Mouse (Mus musculus) midbrain, embryonic 15.5 days (tissue): ENCODE results near the gene Cdh4. TPM values are rescaled to one million over a fixed set of nuclear protein-coding genes. Genes with fewer than 3 reads are reported as not detected.
A peak's percentile ranks its signal among the peaks of the same experiment; 100 is the strongest.

Source experiments
- ATAC-seq: fragments of 200-750 bp; cut with Nextera tagmentation; replicated peaks from 2 replicates; pipeline ENCODE4 v1.8.0; 2017; ENCODE audit warnings: moderate TSS enrichment
- H3K27ac ChIP-seq: fragments of 300-500 bp; sonication (generic); 2 replicates; pipeline ENCODE4 v1.5.1; 2015; ENCODE audit warnings: mild to moderate bottlenecking, inconsistent platforms
- H3K27me3 ChIP-seq: fragments of 300-500 bp; sonication (generic); replicated peaks from 2 replicates; pipeline ENCODE4 v1.6.1; 2015; ENCODE audit warnings: inconsistent platforms
- H3K36me3 ChIP-seq: fragments of 300-500 bp; sonication (generic); replicated peaks from 2 replicates; pipeline ENCODE4 v1.6.1; 2015; ENCODE audit warnings: inconsistent platforms
- H3K4me1 ChIP-seq: fragments of 300-500 bp; sonication (generic); 2 replicates; pipeline ENCODE4 v1.6.1; 2015; ENCODE audit warnings: inconsistent platforms
- H3K4me2 ChIP-seq: fragments of 300-500 bp; sonication (generic); 2 replicates; pipeline ENCODE4 v1.6.1; 2015; ENCODE audit warnings: inconsistent platforms, mild to moderate bottlenecking, moderate library complexity
- H3K4me3 ChIP-seq: fragments of 300-500 bp; sonication (generic); 2 replicates; pipeline ENCODE4 v1.5.1; 2015; ENCODE audit warnings: mild to moderate bottlenecking, inconsistent platforms
- H3K9ac ChIP-seq: fragments of 300-500 bp; sonication (generic); 2 replicates; pipeline ENCODE4 v1.6.1; 2015; ENCODE audit warnings: mild to moderate bottlenecking, inconsistent platforms
- H3K9me3 ChIP-seq: fragments of 300-500 bp; sonication (generic); 2 replicates; pipeline ENCODE4 v1.6.1; 2016; ENCODE audit warnings: inconsistent platforms
- WGBS: fragments of 180-500 bp; shearing (Covaris S2); methylation state at CpG from one replicate; pipeline ENCODE4 v1.1.7; 2015; ENCODE audit warnings: mixed read lengths; 5-methylcytosine and 5-hydroxymethylcytosine counted together
- polyA plus RNA-seq: library from polyadenylated mRNA; unstranded; fragments of >200 nt; fragmentation: Nextera tagmentation; extraction: Ambion mirVana; gene quantifications from 2 replicates; pipeline ENCODE4 v1.2.1, GENCODE M21; 2015

The Cdh4 gene
- polyA plus RNA-seq, 1 experiment from 2014 or later = 63.9 TPM

DNA sequence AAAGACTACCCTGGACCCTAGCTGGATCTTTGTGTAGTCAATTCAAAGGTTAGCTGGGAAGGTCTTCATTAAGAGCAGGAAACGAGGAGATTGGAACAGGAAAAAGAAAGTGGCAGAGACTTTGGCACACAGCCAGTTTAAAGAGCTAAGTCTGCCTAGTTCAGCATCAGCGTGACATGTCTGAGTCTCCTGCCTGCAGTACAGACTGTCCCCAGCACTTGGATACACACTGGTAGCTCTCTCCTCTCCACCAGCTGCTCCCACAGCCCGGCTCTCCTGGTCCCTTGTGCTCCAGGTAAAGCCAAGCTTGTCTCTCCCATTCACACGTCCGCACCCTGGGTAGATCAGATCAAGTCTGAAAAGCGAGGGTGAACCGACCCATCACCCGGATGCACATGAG is 255.4 kb downstream of the Cdh4 start:
- no peaks in the 10 kb centered on the region for H3K27me3 ChIP-seq
- H3K36me3 ChIP-seq = no peaks in the 10 kb centered on the region
- H3K9ac ChIP-seq = no peak overlapping the region
- WGBS = 79% methylated on average over 8 of the region's 8 CpGs
- H3K27ac ChIP-seq = no peak overlapping the region
- no peak overlapping the region for H3K4me2 ChIP-seq
- no peak overlapping the region for H3K4me3 ChIP-seq
- no peak for ATAC-seq
- H3K9me3 ChIP-seq = no peaks in the 10 kb centered on the region
- H3K4me1 ChIP-seq = peaks cover 34% of the 10 kb centered on the region

DNA sequence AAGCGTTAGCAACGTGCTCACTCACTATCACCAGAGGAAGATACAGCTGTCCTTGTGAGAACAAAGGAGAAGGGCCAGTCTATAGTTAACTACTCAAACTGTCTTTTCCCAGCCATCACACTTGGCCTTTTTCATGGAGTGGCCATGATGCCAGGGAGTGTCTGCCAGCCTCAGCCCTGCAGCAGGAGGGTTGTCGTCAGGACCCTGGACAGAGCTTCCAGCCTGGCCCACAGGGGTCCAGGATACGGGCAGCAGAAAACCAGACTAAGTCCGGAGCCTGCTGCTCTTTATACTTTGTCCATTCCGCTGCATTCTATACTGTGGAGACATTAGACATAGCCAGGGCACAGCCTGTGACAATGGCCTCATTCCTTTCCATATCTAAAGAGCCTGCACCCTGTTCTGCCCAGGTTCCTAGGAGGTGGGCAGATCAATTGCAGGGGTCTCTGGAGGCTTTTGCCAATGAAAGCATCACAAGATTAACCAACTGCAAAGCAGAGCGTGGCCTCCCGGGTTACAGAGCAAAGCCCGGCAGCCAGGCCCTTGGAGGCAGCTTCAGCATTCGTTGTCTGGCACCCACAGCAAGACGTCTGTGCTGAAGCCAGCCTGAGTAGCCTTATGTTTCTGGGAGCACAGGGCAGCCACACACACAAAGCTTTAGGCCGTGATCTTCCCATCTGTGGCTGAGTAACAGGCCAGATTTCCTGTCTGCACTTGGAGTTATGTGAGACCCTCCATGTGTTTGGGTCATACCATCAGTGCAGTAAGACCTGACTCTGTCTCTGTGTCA is 256.2 kb downstream of the Cdh4 start:
- no peak overlapping the region for H3K27ac ChIP-seq
- peaks cover 34% of the 10 kb centered on the region for H3K4me1 ChIP-seq
- 39% methylated on average over 12 of the region's 12 CpGs for WGBS
- no peaks in the 10 kb centered on the region for H3K36me3 ChIP-seq
- no peak overlapping the region for H3K4me3 ChIP-seq
- no peak for ATAC-seq
- H3K9ac ChIP-seq = no peak overlapping the region
- H3K9me3 ChIP-seq = no peaks in the 10 kb centered on the region
- H3K4me2 ChIP-seq = no peak overlapping the region
- no peaks in the 10 kb centered on the region for H3K27me3 ChIP-seq

DNA sequence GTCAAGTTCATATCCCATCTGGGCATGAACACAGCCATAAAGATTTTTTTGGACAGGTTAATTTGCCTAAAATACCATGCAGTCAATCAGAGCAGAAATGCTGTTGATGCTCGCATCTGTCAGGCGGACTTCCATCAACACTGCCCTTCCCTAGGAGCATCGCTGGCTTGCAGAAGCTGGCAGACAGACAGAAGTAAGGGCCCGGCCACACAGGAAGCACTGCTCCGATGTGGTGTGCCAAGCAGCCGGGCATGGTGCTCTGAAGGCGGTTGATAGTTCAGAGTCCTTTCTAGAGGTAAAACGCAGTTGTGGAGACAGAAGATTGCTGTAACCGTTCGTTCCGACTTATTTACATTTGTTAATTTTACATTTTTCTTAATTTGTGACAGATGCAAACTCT is 262.8 kb downstream of the Cdh4 start:
- no peak overlapping the region for H3K27ac ChIP-seq
- no peaks in the 10 kb centered on the region for H3K27me3 ChIP-seq
- no peak overlapping the region for H3K9ac ChIP-seq
- 82% methylated on average over 11 of the region's 11 CpGs for WGBS
- no peaks in the 10 kb centered on the region for H3K36me3 ChIP-seq
- peaks cover 23% of the 10 kb centered on the region for H3K4me1 ChIP-seq
- ATAC-seq = no peak
- no peaks in the 10 kb centered on the region for H3K9me3 ChIP-seq
- no peak overlapping the region for H3K4me2 ChIP-seq
- H3K4me3 ChIP-seq = no peak overlapping the region

DNA sequence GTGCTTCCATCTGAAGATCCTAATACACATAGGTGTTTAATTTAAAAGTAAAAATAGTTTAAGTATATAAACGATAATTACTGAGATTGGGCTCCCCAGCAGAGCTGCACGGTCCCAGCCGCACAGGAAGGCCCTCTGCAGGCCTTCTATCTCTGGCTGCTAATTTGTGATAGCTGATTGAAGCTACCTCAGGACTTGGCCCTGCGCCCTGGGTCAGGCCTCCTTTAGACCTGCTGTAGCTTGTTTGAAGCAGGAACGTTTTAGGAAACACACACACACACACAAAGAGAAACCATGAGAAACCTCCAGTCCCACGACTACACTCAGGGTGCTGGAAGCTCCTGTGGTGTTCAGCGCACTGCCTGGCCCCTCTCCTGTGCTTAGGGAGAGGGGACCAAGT is 263.2 kb downstream of the Cdh4 start:
- Histone ChIP-seq H3K9me3 (no peaks in the 10 kb centered on the region), H3K27me3 (no peaks in the 10 kb centered on the region), H3K4me2 (no peak overlapping the region), H3K9ac (no peak overlapping the region), H3K27ac (no peak overlapping the region), H3K4me1 (peaks cover 26% of the 10 kb centered on the region), H3K36me3 (no peaks in the 10 kb centered on the region), H3K4me3 (no peak overlapping the region)
- 79% methylated on average over 7 of the region's 7 CpGs for WGBS
- ATAC-seq = no peak

DNA sequence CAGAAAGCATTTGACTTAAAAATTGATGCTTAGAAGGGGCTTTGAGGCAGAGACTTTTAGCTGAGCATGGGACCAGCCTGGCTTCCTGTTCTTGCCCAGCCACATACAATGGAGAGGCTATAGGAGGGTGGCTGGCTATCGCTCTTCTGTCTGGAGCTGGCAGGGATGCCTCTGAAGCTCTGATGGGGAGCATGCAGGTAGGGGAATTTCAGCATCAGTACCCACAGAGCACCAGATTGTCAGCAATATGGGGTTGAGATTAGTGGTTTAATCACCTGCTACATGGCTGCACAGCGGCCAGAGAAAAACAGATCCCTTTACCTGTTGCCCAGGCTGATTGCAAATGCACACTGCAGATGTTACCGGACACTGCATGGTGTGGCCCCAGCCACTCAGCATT is 264.4 kb downstream of the Cdh4 start:
- no peak overlapping the region for H3K9ac ChIP-seq
- H3K27ac ChIP-seq = no peak overlapping the region
- no peaks in the 10 kb centered on the region for H3K36me3 ChIP-seq
- H3K4me2 ChIP-seq = no peak overlapping the region
- WGBS = 90% methylated on average over 3 of the region's 3 CpGs
- H3K4me1 ChIP-seq = peaks cover 21% of the 10 kb centered on the region
- no peaks in the 10 kb centered on the region for H3K9me3 ChIP-seq
- H3K4me3 ChIP-seq = no peak overlapping the region
- H3K27me3 ChIP-seq = no peaks in the 10 kb centered on the region
- ATAC-seq = no peak

DNA sequence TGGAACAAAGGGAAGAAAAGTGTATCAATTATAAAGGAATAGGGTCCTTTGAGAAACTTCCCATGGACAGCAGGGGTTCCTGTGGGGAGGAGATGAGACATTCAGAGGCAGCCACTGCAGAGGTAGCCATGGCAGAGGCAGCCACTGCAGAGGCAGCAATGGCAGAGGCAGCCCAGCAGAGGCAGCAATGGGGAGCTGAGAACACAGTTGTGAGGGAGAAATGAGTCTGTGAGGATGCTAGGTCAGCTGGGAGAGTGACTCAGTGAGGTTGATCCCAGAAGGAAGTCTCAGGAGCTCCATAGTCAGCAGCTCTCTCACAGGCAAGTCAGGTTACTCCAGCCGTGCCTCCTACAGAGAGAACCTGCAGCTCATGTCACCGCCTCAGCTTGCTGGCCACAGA is 266.9 kb downstream of the Cdh4 start:
- H3K27ac ChIP-seq = no peak overlapping the region
- ATAC-seq = no peak
- no peaks in the 10 kb centered on the region for H3K27me3 ChIP-seq
- no peak overlapping the region for H3K4me2 ChIP-seq
- H3K4me3 ChIP-seq = no peak overlapping the region
- H3K9me3 ChIP-seq = no peaks in the 10 kb centered on the region
- H3K9ac ChIP-seq = no peak overlapping the region
- WGBS = 82% methylated on average over 2 of the region's 2 CpGs
- H3K36me3 ChIP-seq = no peaks in the 10 kb centered on the region
- peaks cover 37% of the 10 kb centered on the region for H3K4me1 ChIP-seq

DNA sequence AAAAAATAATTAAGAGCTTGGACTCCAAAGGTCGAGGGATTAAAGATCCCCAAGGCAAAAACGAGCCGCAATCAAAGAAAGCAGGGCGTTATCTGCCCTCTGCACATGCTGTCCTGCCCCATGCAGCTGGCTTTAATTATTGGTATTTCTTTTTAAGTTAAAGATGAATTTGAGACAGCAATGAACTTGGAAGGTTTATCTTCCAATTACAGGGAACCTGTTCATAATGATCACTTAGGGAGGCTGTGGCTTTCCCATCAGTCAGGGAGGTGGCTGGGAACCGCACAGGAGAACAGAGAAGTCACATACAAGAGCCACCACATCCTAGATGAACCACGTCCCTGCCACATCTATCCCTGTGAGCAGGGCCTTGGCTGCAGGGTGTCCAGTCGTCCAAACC is 270.5 kb downstream of the Cdh4 start:
- Histone ChIP-seq H3K9ac (no peak overlapping the region), H3K4me3 (no peak overlapping the region), H3K4me1 (peaks cover 32% of the 10 kb centered on the region), H3K9me3 (no peaks in the 10 kb centered on the region), H3K27ac (peak overlapping the region; percentile 39), H3K27me3 (no peaks in the 10 kb centered on the region), H3K4me2 (no peak overlapping the region), H3K36me3 (no peaks in the 10 kb centered on the region)
- 51% methylated on average over 7 of the region's 7 CpGs for WGBS
- ATAC-seq = peak; percentile 35; the same call in 1 of the 2 replicates

DNA sequence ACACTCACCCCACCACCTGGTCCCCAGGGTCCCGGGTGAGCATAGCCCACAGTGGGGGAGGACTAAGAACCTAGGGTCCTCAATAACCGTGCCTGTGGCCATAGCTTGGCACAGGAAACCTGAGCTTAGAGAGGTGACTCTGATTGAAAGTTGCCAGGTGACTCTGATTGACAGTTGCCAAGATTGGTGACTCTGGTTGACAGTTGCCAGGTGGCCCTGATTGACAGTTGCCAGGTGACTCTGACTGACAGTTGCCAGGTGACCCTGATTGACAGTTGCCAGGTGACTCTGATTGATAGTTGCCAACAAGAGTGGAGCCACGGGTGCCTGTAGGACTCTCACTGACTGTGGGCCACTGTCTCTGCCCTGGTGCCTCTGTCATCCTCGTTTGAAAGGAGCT is 271.1 kb downstream of the Cdh4 start:
- no peak overlapping the region for H3K4me2 ChIP-seq
- ATAC-seq = no peak
- H3K9me3 ChIP-seq = no peaks in the 10 kb centered on the region
- no peak overlapping the region for H3K9ac ChIP-seq
- H3K4me3 ChIP-seq = no peak overlapping the region
- peaks cover 32% of the 10 kb centered on the region for H3K4me1 ChIP-seq
- no peaks in the 10 kb centered on the region for H3K27me3 ChIP-seq
- peak overlapping the region; percentile 39; the same call in 1 of the 2 replicates for H3K27ac ChIP-seq
- H3K36me3 ChIP-seq = no peaks in the 10 kb centered on the region
- WGBS = 78% methylated on average over 4 of the region's 4 CpGs

DNA sequence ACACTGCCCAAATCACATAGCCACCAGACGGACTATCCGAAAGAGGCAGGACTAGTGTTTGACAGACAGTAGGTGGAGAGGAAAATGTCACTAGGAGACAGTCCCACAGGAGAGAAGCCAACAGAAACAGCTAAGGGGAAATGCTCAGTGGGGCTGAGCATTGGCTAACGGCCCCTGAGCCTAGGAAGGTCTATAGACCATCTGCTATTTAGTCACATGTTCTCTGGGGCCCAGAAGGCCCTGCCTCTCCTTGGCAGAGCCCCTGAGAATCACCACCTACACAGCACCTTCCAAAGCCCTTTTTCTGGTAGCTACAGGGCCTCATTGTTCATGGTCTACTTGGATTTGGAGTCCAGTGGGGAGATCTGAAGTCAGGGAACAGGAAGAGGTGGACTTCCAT is 271.9 kb downstream of the Cdh4 start:
- no peak for ATAC-seq
- Histone ChIP-seq H3K4me3 (no peak overlapping the region), H3K9ac (no peak overlapping the region), H3K36me3 (no peaks in the 10 kb centered on the region), H3K27ac (no peak overlapping the region), H3K4me1 (peaks cover 32% of the 10 kb centered on the region), H3K9me3 (no peaks in the 10 kb centered on the region), H3K4me2 (no peak overlapping the region), H3K27me3 (no peaks in the 10 kb centered on the region)
- WGBS = 85% methylated on average over 3 of the region's 3 CpGs

DNA sequence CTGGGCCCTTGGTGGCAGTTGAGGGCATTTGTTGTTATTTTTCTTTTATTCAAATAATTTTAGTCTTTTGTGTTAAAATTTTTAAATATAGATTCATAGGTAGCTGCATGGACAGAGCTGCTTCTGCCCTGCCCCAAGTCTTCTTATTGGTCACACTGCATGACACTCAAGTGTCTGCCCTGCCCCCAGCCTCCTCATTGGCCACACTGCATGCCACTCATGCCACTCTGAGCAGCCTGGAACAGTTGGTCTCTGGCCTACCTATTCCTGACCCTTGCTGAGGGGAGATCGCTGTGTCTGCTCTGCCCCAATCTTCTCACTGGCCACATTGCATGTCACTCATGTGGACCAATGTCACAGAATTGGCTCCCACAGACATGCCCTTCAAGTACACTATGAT is 273.1 kb downstream of the Cdh4 start:
- no peak overlapping the region for H3K9ac ChIP-seq
- no peak overlapping the region for H3K4me2 ChIP-seq
- 92% methylated on average over 1 of the region's 1 CpGs for WGBS
- H3K4me3 ChIP-seq = no peak overlapping the region
- no peaks in the 10 kb centered on the region for H3K9me3 ChIP-seq
- H3K36me3 ChIP-seq = no peaks in the 10 kb centered on the region
- H3K27ac ChIP-seq = no peak overlapping the region
- no peaks in the 10 kb centered on the region for H3K27me3 ChIP-seq
- H3K4me1 ChIP-seq = peaks cover 26% of the 10 kb centered on the region
- no peak for ATAC-seq

DNA sequence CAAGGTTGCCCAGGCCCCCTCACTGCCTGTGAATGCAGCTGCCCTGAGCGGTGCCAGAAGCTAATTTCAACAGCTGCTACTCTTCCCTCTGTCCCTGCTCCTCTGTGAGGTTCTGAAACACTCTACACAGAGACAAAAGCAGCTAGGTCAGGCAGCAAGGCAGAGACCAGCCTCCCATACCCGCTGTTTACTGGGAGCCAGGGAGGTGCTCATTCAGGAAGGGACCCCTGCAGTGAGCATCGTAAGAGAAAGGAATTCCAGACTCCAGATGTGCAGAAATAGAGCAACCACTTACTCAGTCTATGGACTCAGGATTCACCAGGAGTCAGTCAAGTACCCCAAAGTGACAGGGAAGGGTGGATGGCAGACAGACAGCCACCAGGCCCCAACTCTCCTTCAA is 278.1 kb downstream of the Cdh4 start:
- WGBS = 20% methylated on average over 3 of the region's 3 CpGs
- H3K4me1 ChIP-seq = peaks cover 15% of the 10 kb centered on the region
- ATAC-seq = no peak
- no peak overlapping the region for H3K9ac ChIP-seq
- no peaks in the 10 kb centered on the region for H3K27me3 ChIP-seq
- H3K4me2 ChIP-seq = no peak overlapping the region
- H3K9me3 ChIP-seq = no peaks in the 10 kb centered on the region
- no peak overlapping the region for H3K27ac ChIP-seq
- H3K4me3 ChIP-seq = no peak overlapping the region
- H3K36me3 ChIP-seq = no peaks in the 10 kb centered on the region

DNA sequence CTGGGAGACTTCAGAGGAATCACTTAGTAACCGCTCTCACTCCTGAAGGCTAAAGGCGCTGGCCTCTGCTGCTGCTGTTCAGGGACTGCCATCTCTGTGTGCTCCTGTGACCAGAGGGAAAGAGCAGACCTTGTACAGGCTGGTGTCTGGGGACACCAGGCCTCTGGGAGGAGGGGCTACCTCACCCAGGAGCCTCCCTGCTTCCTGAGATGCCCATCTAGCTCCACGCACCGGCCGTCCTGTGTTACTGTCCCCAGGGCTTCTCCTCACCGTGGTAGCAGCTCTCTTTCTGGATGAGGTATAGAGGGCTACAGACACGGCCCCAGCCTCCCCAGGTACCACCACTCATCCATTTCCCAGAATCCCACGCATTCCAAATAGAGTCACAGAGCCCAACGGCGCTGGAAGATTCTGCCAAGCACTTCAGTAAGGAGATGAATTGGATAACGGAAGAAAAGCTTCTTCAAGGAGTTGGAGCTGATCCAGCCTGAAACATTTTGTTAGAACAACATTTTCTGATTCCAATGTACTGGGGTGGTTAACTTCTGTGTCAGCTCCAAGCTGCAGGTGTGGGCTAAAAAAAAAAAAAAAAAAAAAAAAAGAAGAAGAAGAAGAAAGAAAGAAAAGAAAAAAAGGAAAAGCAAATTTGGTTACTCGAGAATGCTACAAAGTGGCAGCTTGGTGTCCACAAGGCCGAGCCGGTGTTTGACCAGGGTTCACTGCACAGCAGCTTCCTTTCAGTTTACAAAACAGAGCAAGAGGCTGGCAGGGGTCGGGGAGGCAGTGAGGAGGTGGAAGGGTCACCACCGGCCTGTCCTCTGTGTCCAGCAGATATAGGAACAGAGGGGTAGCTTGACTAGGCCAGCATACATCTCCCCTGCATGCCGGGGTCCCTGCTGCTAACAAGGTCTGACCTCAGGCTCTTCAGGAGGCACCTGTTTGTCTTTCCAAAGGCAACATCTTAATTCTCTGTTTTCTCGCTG is 279.6 kb downstream of the Cdh4 start:
- Histone ChIP-seq H3K9me3 (no peaks in the 10 kb centered on the region), H3K4me2 (no peak overlapping the region), H3K27ac (no peak overlapping the region), H3K9ac (no peak overlapping the region), H3K4me1 (peaks cover 15% of the 10 kb centered on the region), H3K27me3 (no peaks in the 10 kb centered on the region), H3K4me3 (no peak overlapping the region), H3K36me3 (no peaks in the 10 kb centered on the region)
- WGBS = 45% methylated on average over 18 of the region's 18 CpGs
- ATAC-seq = no peak
